Mouse (Mus musculus): ENCODE measurements around the gene Bag5. TPM values are rescaled to one million over a fixed set of nuclear protein-coding genes. Genes with fewer than 3 reads are reported as not detected.

Bag5 gene
- total and polyA plus RNA-seq, 2 experiments = 6.7 to 9.5 TPM

DNA sequence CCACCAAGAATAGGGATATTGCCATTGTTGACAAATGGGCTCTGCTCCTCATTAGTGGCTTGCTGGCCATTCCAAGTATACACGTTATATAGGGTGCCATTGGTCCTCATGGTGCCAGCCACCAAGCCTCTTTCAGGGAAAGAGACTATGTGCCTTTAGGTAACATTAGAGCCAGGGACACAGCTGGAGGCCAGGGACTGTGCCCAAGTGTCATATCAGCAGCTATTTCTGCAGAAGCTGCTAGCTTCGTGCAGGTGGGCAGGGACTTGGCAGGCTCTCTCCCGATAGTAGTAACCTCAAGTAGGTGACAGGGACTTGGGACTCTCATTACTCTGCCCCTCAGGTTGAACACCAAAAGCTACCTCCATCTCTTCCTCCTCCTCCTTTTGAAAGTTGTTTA lies 21.9 kb upstream of the Bag5 start:
- Histone ChIP-seq H3K9ac (ENCODE audit: low read depth, low read length) (no peak overlapping the region), H3K27me3 (ENCODE audit: control insufficient read depth, insufficient read depth, low read length) (no peaks in the 10 kb centered on the region), H3K36me3 (ENCODE audit: control insufficient read depth, insufficient read depth, low read length) (no peaks in the 10 kb centered on the region), H3K27ac (replicated peaks; ENCODE audit: insufficient read depth, low read depth, low read length) (no peak overlapping the region), H3K4me3 (ENCODE audit: insufficient read depth, low read depth, low read length) (no peak overlapping the region), H3K79me2 (ENCODE audit: control insufficient read depth, insufficient read depth, low read length) (no peaks in the 10 kb centered on the region), H3K4me1 (ENCODE audit: control insufficient read depth, insufficient read depth, low read length) (no peaks in the 10 kb centered on the region)
- TF ChIP-seq CTCF (IDR thresholded peaks at IDR 0.05; ENCODE audit: low read depth, low read length) = no peak
- no peak for TF ChIP-seq POLR2A (IDR thresholded peaks at IDR 0.05; ENCODE audit: extremely low read depth, insufficient read depth, low read length)
- 85% methylated on average over 3 of the region's 3 CpGs for WGBS
- no peak for DNase-seq (ENCODE audit: extremely low read depth, low read depth, low spot score)

DNA sequence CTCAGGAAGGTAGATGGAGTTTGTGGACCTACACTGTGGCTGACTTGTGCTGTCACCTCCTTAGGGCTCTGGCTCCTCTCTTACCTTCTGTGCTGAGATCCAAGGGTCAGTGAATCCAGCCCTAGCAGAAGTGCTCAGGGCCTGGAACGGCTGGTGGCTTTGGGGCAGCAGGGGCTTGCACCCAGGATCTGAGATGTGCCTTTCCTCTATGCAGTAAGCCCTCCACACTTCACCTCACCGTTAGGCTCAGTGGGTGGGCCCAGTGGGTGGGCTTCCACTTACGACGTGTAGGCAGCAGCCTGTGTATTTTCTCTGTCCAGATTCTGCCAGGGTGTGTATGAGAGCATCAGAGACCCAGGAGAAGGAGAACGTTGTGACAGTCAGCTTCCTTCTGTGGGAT lies 19.9 kb upstream of the Bag5 start:
- Histone ChIP-seq H3K36me3 (ENCODE audit: control insufficient read depth, insufficient read depth, low read length) (no peaks in the 10 kb centered on the region), H3K27me3 (ENCODE audit: control insufficient read depth, insufficient read depth, low read length) (no peaks in the 10 kb centered on the region), H3K79me2 (ENCODE audit: control insufficient read depth, insufficient read depth, low read length) (no peaks in the 10 kb centered on the region), H3K4me1 (ENCODE audit: control insufficient read depth, insufficient read depth, low read length) (no peaks in the 10 kb centered on the region), H3K9ac (ENCODE audit: low read depth, low read length) (no peak overlapping the region), H3K27ac (replicated peaks; ENCODE audit: insufficient read depth, low read depth, low read length) (no peak overlapping the region), H3K4me3 (ENCODE audit: insufficient read depth, low read depth, low read length) (no peak overlapping the region)
- DNase-seq (ENCODE audit: extremely low read depth, low read depth, low spot score) = no peak
- WGBS = 81% methylated on average over 5 of the region's 5 CpGs
- no peak for TF ChIP-seq POLR2A (IDR thresholded peaks at IDR 0.05; ENCODE audit: extremely low read depth, insufficient read depth, low read length)
- TF ChIP-seq CTCF (IDR thresholded peaks at IDR 0.05; ENCODE audit: low read depth, low read length) = no peak

GRCm38 (mm10) chr12:111731822-111732807 lies 19.1 kb upstream of the Bag5 start:
- DNase-seq (ENCODE audit: extremely low read depth, low read depth, low spot score) = peak; percentile 64
- no peaks in the 10 kb centered on the region for H3K36me3 ChIP-seq (ENCODE audit: control insufficient read depth, insufficient read depth, low read length)
- H3K4me1 ChIP-seq (ENCODE audit: control insufficient read depth, insufficient read depth, low read length) = no peaks in the 10 kb centered on the region
- no peak overlapping the region for H3K4me3 ChIP-seq (ENCODE audit: insufficient read depth, low read depth, low read length)
- 34% methylated on average over 30 of the region's 30 CpGs for WGBS
- no peaks in the 10 kb centered on the region for H3K27me3 ChIP-seq (ENCODE audit: control insufficient read depth, insufficient read depth, low read length)
- TF ChIP-seq CTCF (IDR thresholded peaks at IDR 0.05; ENCODE audit: low read depth, low read length) (peak; percentile 96), POLR2A (IDR thresholded peaks at IDR 0.05; ENCODE audit: extremely low read depth, insufficient read depth, low read length) (no peak)
- H3K9ac ChIP-seq (ENCODE audit: low read depth, low read length) = no peak overlapping the region
- no peak overlapping the region for H3K27ac ChIP-seq (replicated peaks; ENCODE audit: insufficient read depth, low read depth, low read length)
- H3K79me2 ChIP-seq (ENCODE audit: control insufficient read depth, insufficient read depth, low read length) = no peaks in the 10 kb centered on the region

GRCm38 (mm10) chr12:111727956-111728355 lies 14.9 kb upstream of the Bag5 start:
- 28% methylated on average over 1 of the region's 1 CpGs for WGBS
- no peaks in the 10 kb centered on the region for H3K27me3 ChIP-seq (ENCODE audit: control insufficient read depth, insufficient read depth, low read length)
- no peak for TF ChIP-seq CTCF (IDR thresholded peaks at IDR 0.05; ENCODE audit: low read depth, low read length)
- TF ChIP-seq POLR2A (IDR thresholded peaks at IDR 0.05; ENCODE audit: extremely low read depth, insufficient read depth, low read length) = no peak
- H3K4me1 ChIP-seq (ENCODE audit: control insufficient read depth, insufficient read depth, low read length) = no peaks in the 10 kb centered on the region; the same call in 1 of the 2 replicates
- no peak overlapping the region for H3K27ac ChIP-seq (replicated peaks; ENCODE audit: insufficient read depth, low read depth, low read length)
- H3K9ac ChIP-seq (ENCODE audit: low read depth, low read length) = no peak overlapping the region
- H3K36me3 ChIP-seq (ENCODE audit: control insufficient read depth, insufficient read depth, low read length) = no peaks in the 10 kb centered on the region; the same call in 1 of the 2 replicates
- no peak for DNase-seq (ENCODE audit: extremely low read depth, low read depth, low spot score)
- no peak overlapping the region for H3K4me3 ChIP-seq (ENCODE audit: insufficient read depth, low read depth, low read length)
- no peaks in the 10 kb centered on the region for H3K79me2 ChIP-seq (ENCODE audit: control insufficient read depth, insufficient read depth, low read length)

DNA sequence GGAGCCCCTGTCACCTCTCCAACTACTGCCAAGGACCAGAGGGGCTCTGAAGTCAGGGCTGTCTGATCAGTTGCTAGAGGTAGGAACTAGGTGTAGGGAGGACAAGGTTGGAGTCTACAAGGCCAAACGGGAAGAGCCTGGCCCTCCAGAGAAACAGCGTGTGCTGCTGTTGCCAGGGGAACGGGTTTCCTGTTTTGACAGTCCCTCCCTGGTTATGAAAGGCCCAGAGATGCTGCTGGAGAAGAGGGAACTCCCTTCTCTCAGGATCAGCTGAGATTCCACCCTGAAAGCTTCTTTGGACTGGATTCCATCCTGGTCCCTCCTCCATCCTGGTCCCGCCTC lies 13.0 kb upstream of the Bag5 start:
- Histone ChIP-seq H3K79me2 (ENCODE audit: control insufficient read depth, insufficient read depth, low read length) (no peaks in the 10 kb centered on the region), H3K27me3 (ENCODE audit: control insufficient read depth, insufficient read depth, low read length) (no peaks in the 10 kb centered on the region), H3K4me3 (ENCODE audit: insufficient read depth, low read depth, low read length) (no peak overlapping the region), H3K36me3 (ENCODE audit: control insufficient read depth, insufficient read depth, low read length) (no peaks in the 10 kb centered on the region; the same call in 1 of the 2 replicates), H3K4me1 (ENCODE audit: control insufficient read depth, insufficient read depth, low read length) (no peaks in the 10 kb centered on the region; the same call in 1 of the 2 replicates), H3K9ac (ENCODE audit: low read depth, low read length) (no peak overlapping the region), H3K27ac (replicated peaks; ENCODE audit: insufficient read depth, low read depth, low read length) (no peak overlapping the region)
- DNase-seq (ENCODE audit: extremely low read depth, low read depth, low spot score) = no peak
- TF ChIP-seq POLR2A (IDR thresholded peaks at IDR 0.05; ENCODE audit: extremely low read depth, insufficient read depth, low read length) (no peak), CTCF (IDR thresholded peaks at IDR 0.05; ENCODE audit: low read depth, low read length) (no peak)
- WGBS = 74% methylated on average over 4 of the region's 4 CpGs
